Mouse (Mus musculus): ENCODE results near the gene Il20rb.

The Il20rb gene

DNA sequence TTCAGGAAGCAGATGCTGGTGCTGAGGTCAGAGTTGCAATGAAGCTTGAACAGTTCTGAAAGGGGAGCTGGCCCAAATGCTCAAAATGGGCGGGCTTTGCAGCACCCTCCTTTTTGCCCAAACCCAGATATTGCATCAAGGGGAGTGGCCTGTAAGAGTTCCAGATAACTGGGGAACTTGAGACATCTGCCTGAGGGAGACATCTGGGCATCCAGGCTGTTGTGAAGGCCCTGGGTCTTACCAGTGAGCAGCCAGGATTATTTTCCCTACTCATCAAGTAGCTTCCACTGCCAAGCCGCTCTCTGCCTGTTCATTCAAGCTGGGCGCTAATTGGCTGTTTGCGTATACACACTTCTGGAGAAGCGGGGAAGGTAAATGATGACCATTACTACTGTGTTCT lies at the start of gene Il20rb:
TSS of gene Il20rb (minus strand) at position 358 of the 400 bp plus-strand sequence.
- in situ Hi-C loops (cut with MboI): no loop called here

DNA sequence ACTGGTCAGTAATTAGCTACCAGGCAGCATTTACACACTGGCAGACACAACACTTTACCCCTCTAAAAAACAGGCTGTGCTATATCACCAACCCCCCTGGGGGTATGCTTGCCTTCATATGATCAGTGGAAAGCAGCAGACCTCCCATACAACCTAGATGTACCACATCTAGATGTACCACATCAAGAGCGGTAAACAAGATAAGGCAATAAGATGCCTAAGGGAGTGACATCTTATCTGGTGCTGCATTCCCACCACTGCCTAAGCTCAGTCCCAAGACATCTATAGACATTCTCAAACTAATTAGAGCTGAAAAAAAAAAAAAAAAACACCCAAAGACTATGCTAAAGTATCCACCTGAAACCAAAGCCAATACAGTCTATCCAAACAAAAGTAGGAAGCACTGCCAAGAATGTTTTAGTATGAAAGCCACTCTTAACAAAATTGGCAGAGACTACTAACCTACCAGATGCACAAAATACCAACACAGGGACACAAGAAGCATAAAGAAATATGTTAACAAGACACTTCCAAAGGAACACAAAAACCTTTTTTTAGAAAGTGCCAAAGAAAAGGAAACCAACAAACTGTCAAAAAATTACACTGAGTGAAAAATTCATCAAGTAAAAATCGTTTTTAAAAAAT lies 49.2 kb upstream of the Il20rb start:
- in situ Hi-C loops (cut with MboI): no loop called here

GRCm38 (mm10) chr9:100534686-100535085 lies 48.1 kb upstream of the Il20rb start:
- in situ Hi-C loops (cut with MboI): no loop called here

DNA sequence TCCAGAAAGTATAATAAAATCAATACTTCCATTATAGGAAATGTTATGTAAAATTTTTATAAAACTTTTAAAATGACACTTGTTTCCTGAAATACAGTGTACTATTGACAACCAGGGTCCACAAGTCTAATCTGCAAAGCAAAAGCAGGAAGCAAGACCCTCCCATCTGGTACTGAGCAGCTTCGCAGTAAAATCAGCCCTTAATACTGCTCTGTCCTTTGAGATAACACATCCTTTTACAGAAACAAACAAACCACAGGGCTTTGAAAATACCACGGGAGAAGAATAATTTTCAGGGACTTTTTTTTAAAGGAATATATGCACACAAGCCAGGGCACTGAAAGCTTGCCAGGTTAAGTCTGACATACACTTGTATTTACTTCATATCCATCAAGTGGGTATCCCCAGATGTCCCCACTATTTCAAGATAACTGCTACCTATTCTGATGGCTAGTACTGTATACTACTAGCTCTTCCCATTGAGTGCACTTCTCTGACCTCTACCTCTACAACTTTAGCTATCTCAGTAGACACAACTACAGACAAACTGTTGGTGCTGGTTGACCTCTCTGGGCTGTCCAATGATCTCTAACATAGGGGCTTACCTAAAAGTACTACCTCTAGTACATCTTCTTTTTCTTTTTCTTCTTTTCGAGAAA lies 46.4 kb upstream of the Il20rb start:
- in situ Hi-C loops (cut with MboI): no loop called here

GRCm38 (mm10) chr9:100531296-100531695 lies 44.7 kb upstream of the Il20rb start:
- in situ Hi-C loops (cut with MboI): no loop called here

GRCm38 (mm10) chr9:100525225-100525624 lies 38.6 kb upstream of the Il20rb start:
- in situ Hi-C loops (cut with MboI): no loop called here

- in situ Hi-C loops (cut with MboI): no loop called here
These were observed 35.4 kb upstream of the Il20rb start for GRCm38 (mm10) chr9:100522029-100522428.

- in situ Hi-C loops (cut with MboI): no loop called here
These were observed 34.0 kb upstream of the Il20rb start for GRCm38 (mm10) chr9:100520586-100520985.

DNA sequence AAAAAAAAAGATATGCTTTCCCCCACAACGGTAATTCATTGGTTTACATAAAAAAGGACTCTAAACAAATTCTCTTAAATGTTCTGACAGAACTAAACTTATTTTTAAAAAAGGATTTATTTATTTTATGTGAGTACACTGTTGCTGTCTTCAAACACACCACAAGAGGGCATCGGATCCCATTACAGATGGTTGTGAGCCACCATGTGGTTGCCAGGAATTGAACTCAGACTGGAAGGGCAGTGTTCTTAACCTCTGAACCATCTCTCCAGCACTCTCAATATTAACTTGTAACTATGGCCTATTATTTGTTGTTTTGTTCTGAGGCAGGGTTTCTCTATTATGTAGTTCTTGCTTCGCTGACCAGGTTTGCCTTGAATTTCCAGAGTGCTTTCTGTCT lies 33.4 kb upstream of the Il20rb start:
- in situ Hi-C loops (cut with MboI): no loop called here

- in situ Hi-C loops (cut with MboI): no loop called here
These were observed 21.0 kb upstream of the Il20rb start for GRCm38 (mm10) chr9:100507581-100507980.

DNA sequence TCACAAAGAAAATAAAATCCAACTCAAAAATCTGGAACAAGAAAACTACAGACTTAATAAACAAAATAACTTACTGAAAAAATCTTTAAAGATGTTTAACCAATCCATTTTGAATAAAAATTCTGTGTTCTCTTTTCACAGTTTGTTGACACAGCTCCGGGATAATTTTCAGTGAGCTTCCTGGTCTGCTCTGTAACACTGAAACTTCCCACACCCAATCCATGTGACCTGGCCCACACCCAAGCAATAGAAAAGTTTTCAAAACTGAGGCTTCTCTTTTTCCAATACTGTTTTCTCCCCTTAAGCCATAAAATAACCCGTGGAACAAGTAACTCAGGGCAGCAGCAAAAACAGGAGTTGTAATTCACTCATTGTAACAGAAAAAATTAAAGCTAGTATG lies 20.1 kb upstream of the Il20rb start:
- in situ Hi-C loops (cut with MboI): no loop called here

- in situ Hi-C loops (cut with MboI): no loop called here
These were observed 18.9 kb upstream of the Il20rb start for GRCm38 (mm10) chr9:100505498-100505897.

DNA sequence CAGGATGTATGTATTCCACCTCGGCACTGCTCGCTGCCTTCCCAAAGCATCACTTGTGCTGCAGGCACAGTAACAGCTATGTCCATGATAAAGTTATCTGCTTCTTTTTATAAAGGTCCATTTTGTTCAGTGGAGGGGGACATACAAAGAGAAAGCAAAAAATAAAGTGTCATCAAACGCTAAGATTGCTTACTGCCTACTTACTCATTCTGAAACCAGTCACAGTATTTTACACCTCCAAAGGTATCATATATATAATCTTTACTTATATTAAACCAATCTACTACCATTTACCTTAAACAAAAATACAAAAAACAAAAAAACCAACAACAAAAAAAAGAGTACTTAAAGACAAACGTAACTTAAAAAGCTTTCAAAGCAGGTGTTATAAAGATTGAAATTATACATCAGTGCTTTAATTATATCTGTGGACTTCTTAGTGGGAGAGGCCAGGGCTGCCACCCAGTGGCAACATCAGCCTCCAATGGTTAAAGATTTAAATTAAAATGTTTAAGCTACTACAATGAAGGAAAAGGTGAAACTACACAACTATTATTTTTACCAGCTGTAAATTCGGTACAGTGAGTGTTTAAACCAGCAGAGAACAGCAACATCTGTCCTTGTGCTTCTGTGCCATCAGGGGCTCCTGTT lies 7.1 kb upstream of the Il20rb start:
- in situ Hi-C loops (cut with MboI): no loop called here

DNA sequence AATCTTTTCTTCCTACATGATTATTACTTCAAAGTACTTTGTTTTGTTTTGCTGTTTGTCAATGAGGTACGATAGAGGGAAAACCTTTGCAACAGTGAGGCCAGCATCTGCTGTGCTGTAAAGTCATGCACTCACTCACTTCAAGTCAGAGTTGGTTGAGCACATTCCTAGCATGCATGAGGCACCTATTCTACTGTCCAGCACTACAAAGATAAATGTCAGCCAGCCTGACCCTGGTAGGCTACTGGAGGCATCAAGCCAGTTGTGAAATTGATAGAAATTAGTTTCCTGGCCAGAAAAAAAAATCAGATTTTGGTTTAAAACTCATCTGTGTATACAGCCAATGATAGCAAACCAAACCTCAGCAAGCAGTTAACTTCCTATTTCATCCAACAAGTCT lies 4.8 kb upstream of the Il20rb start:
- in situ Hi-C loops (cut with MboI): no loop called here

DNA sequence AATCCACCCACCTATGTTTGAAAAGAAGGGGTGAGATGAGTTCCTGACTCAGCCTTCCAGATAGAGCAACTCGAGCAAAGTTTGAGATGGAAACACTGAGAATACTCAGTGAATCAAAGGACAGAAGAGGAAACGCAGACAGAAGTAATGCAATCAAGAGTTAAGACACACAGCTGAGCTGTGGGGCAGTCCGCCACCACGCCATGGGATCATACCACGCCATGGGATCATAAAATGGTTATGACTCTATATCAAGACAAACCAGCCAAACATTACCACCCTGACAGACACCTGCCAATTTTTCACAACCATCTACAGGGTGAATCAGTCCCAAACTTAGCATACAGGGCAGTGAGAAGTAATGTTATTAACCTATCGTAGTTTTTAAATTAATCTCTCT lies 2.4 kb upstream of the Il20rb start:
- in situ Hi-C loops (cut with MboI): no loop called here

DNA sequence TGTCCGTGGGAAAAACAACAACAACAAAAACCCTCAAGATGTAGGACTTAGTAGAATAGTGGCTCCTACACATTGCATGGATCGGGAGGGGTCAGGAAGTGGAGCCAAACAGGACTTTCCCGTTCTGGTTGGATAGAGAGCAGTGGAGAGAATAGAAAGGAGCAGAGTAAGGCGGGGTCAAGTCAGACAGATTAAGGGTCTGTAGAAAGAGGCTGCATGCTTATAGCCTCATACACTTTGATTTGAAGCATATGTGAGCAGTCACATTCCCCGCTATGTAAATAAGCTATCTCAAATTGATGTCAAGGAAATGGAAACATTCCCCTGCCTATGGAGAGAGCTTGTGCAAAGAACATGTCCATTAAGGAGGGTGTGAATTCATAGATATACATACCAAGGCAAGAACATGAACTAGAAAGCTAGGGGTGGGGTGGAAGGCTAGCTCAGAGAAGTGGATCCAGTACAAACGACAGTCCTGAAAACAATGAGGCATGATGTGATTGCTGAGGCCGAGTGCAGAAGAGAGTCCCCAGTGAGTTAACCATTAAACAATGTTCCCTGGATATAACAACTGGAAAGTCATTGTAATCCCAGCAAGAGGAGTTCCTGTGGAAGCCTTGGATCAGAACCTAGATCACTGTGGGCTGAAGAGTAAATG lies 1.6 kb upstream of the Il20rb start:
- in situ Hi-C loops (cut with MboI): no loop called here

DNA sequence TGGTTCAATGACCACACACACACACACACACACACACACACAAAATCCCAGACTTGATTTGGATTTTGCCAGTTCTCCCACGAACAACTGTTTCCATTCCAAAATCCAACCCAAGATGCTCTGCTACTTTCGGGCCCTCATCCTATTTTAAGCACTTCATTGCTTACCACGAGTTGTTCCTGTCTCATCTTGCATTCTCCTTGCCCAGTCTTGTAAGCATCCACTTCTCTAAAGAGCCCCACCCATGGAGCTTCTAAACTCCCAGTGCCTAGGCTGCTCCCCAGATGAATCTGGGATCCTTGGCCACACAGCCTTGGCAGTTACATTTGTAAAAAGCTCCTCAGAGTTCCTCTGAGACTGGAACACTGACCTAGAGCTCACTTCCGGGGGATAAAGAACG lies 3.3 kb downstream of the Il20rb start:
- in situ Hi-C loops (cut with MboI): no loop called here

DNA sequence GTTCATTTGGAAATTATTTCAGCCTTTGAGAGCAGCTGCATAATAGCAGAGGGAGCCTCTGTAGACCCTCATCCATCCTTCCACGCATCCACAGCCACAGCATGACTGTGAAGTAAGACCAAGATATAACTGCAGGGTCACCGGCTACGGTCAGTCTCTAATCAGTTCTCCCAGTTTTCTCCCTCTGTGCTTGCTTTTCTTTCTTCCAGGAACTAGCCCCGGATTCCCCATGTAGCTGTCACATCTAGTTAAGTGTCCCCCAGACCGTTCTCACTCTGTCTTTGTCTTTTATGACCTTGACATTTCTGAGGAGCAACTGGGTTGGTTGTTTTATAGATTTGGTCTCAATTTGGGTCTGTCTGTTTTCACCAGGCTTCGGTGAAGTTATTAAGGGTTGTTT lies 5.0 kb downstream of the Il20rb start:
- in situ Hi-C loops (cut with MboI): no loop called here

GRCm38 (mm10) chr9:100474056-100474455 lies 12.5 kb downstream of the Il20rb start:
- in situ Hi-C loops (cut with MboI): no loop called here

- in situ Hi-C loops (cut with MboI): no loop called here
These were observed 13.2 kb downstream of the Il20rb start for GRCm38 (mm10) chr9:100473361-100473760.

- in situ Hi-C loops (cut with MboI): no loop called here
These were observed 13.7 kb downstream of the Il20rb start for GRCm38 (mm10) chr9:100472931-100473330.

- in situ Hi-C loops (cut with MboI): no loop called here
These were observed 15.0 kb downstream of the Il20rb start for GRCm38 (mm10) chr9:100471605-100471953.
